Mouse (Mus musculus): ENCODE data around the gene Fem1b. TPM values are rescaled to one million over a fixed set of nuclear protein-coding genes. Genes with fewer than 3 reads are reported as not detected.

Gene Fem1b
- polyA plus RNA-seq, 1 experiment from 2014 or later, result 41.1 TPM

Other genes starting within 250 kb of the Fem1b start
- gene Itga11, start 134.1 kb downstream of the Fem1b start, polyA plus RNA-seq (2014; fragmentation: Nextera tagmentation; extraction: Ambion mirVana), result 2.5 and 2.7 TPM in 2 replicates
- 9.2 and 10.5 TPM in 2 replicates for gene Cln6, start 26.9 kb upstream of the Fem1b start, polyA plus RNA-seq (2014; fragmentation: Nextera tagmentation; extraction: Ambion mirVana)
- 0.88 and 1.2 TPM in 2 replicates for gene Calml4, start 46.1 kb upstream of the Fem1b start, polyA plus RNA-seq (2014; fragmentation: Nextera tagmentation; extraction: Ambion mirVana)
- gene Pias1, start 176.0 kb upstream of the Fem1b start, polyA plus RNA-seq (2014; fragmentation: Nextera tagmentation; extraction: Ambion mirVana), result 60.7 and 62.0 TPM in 2 replicates